Comparison of ENCODE assay signal across 25 mouse cellular contexts in the genomic region with DNA sequence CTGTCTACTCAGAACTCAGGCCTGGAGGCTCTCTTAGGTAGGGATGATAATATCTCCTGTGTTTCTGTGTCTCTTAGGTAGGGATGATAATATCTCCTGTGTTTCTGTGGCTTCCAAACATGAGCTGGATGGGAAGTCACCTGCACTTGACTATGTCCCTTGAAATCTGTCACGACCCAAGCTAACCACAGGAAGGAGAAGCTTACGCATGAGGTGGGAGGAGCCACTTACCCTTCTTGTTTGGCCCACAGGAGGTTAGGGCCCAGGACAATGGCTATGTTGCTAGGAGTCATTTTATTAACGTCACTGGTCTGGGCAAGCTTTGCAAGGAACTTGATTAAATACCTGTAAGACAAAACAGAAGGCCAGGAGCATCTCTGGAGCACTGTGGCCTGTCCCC.
A peak's percentile ranks its signal among the peaks of the same experiment; 100 is the strongest.
DNase-seq lines count a peak whose midpoint lies in the region; ATAC-seq lines count a peak whose summit lies in the region.
"Had no signal": no experiment of that assay in that cellular context is flagged by ENCODE, and none has a peak within 500 bp of the region (broad histone marks: within the 10 kb centered on the region; RNA-seq: fewer than 3 reads in every experiment).

No protein-coding gene starts in this region.

- 0 out of 2 replicates have a peak, but pooled peaks have one; percentile 40 for ATAC-seq in granulocyte monocyte progenitor cell, adult 5-6 weeks (replicated peaks; ENCODE audit: poor library complexity, severe bottlenecking)
- ATAC-seq in megakaryocyte, adult 5-6 weeks (ENCODE audit: poor library complexity, severe bottlenecking) = peak; percentile 52; the same call in 1 of the 2 replicates
- ATAC-seq in monocyte, adult 5-6 weeks (replicated peaks; ENCODE audit: insufficient number of reproducible peaks, low FRiP score, low TSS enrichment, poor library complexity, severe bottlenecking) = no peak
- no peak for ATAC-seq in cerebellum, adult (ENCODE audit: insufficient number of reproducible peaks, low FRiP score, low TSS enrichment)
- ATAC-seq in kidney, embryonic 15.5 days (replicated peaks; ENCODE audit: low FRiP score) = no peak
- ATAC-seq: forebrain, embryonic 14.5 days; forebrain, embryonic 16.5 days had no signal

- no peak overlapping the region for H3K4me2 ChIP-seq in kidney, embryonic 15.5 days
- H3K4me2 ChIP-seq: embryonic facial prominence, embryonic 13.5 days; embryonic facial prominence, embryonic 15.5 days; forebrain, embryonic 12.5 days had no signal

- WGBS in kidney, embryonic 15.5 days = 95% methylated on average over 3 of the region's 3 CpGs

- H3K36me3 ChIP-seq in kidney, embryonic 15.5 days = peaks cover 80% of the 10 kb centered on the region

- no peak overlapping the region for H3K27ac ChIP-seq in kidney, embryonic 15.5 days
- H3K27ac ChIP-seq: embryonic facial prominence, embryonic 13.5 days; embryonic facial prominence, embryonic 15.5 days; forebrain, embryonic 10.5 days; forebrain, embryonic 12.5 days had no signal

- no peak overlapping the region for H3K9ac ChIP-seq in kidney, embryonic 15.5 days
- H3K9ac ChIP-seq: embryonic facial prominence, embryonic 13.5 days; embryonic facial prominence, embryonic 15.5 days; forebrain, embryonic 12.5 days had no signal

- 0 out of 2 replicates have a peak, but pooled peaks cover 2% of the 10 kb centered on the region for H3K4me1 ChIP-seq in kidney, embryonic 15.5 days
- H3K4me1 ChIP-seq: embryonic facial prominence, embryonic 13.5 days; embryonic facial prominence, embryonic 15.5 days; forebrain, embryonic 10.5 days; forebrain, embryonic 12.5 days had no signal

- H3K4me3 ChIP-seq in kidney, embryonic 15.5 days (replicated peaks) = no peak overlapping the region
- H3K4me3 ChIP-seq: embryonic facial prominence, embryonic 13.5 days; embryonic facial prominence, embryonic 15.5 days; erythroblast, embryonic 14.5 days; forebrain, embryonic 10.5 days; forebrain, embryonic 12.5 days had no signal

- H3K9me3 ChIP-seq in kidney, embryonic 15.5 days (replicated peaks) = no peaks in the 10 kb centered on the region
- H3K9me3 ChIP-seq: embryonic facial prominence, embryonic 13.5 days; embryonic facial prominence, embryonic 15.5 days; forebrain, embryonic 10.5 days; forebrain, embryonic 12.5 days had no signal

- DNase-seq in 416B (ENCODE audit: low read depth) = peak; percentile 52
- DNase-seq in CD4-positive helper T cell, adult 2 months (ENCODE audit: low read depth, low spot score) = peak; percentile 64
- DNase-seq in retina, embryonic 14.5 days (ENCODE audit: low spot score) = no peak
- DNase-seq: adrenal gland, adult 2 months; adrenal gland, postnatal 10 days; adrenal gland, postnatal 25 days; B cell, adult 2 months; cerebellum, adult 11-12 months; cerebellum, adult 2 months; cerebellum, adult 9-10 months; cerebellum, postnatal 10 days; cerebellum, postnatal 25 days; embryo, embryonic 11 days had no signal

- H3K27me3 ChIP-seq in kidney, embryonic 15.5 days = no peaks in the 10 kb centered on the region
- H3K27me3 ChIP-seq: embryonic facial prominence, embryonic 13.5 days; embryonic facial prominence, embryonic 15.5 days; forebrain, embryonic 12.5 days had no signal

Comparison
In these comparisons a context has a peak if more than half of its experiments do, and no peak if none do; other contexts are left out.
1. ATAC-seq: peak in granulocyte monocyte progenitor cell, adult 5-6 weeks (single experiment) and megakaryocyte, adult 5-6 weeks (single experiment); none in monocyte, adult 5-6 weeks (single experiment), cerebellum, adult (single experiment) and kidney, embryonic 15.5 days (single experiment).